In genomic region chr5:8894104-8894425, GRCm38 (mm10) we compare ENCODE assay signal across 7 mouse cellular contexts. TPM values are rescaled to one million over a fixed set of nuclear protein-coding genes. Genes with fewer than 3 reads are reported as not detected.
DNase-seq lines count a peak whose midpoint lies in the region; ATAC-seq lines count a peak whose summit lies in the region.

No protein-coding gene starts in this region.

- peaks cover 5% of the 10 kb centered on the region for H3K4me1 ChIP-seq in lung, embryonic 16.5 days (replicated peaks; ENCODE audit: control insufficient read depth, insufficient read depth, low read length)
- no peaks in the 10 kb centered on the region for H3K4me1 ChIP-seq in embryonic facial prominence, embryonic 15.5 days
- peaks cover 5% of the 10 kb centered on the region; the same call in 1 of the 2 replicates for H3K4me1 ChIP-seq in intestine, embryonic 16.5 days (ENCODE audit: control insufficient read depth, insufficient read depth, low read length)
- H3K4me1 ChIP-seq in neural tube, embryonic 13.5 days (replicated peaks), result peaks cover 19% of the 10 kb centered on the region

- peaks cover 5% of the 10 kb centered on the region for H3K27me3 ChIP-seq in lung, embryonic 16.5 days (ENCODE audit: control insufficient read depth, insufficient read depth, low read depth, low read length)
- H3K27me3 ChIP-seq in embryonic facial prominence, embryonic 15.5 days, result peaks cover 10% of the 10 kb centered on the region; the same call in 1 of the 2 replicates
- peaks cover 9% of the 10 kb centered on the region; the same call in 1 of the 2 replicates for H3K27me3 ChIP-seq in intestine, embryonic 16.5 days (replicated peaks; ENCODE audit: control insufficient read depth, insufficient read depth, low read length)
- H3K27me3 ChIP-seq in neural tube, embryonic 13.5 days, result peaks cover 22% of the 10 kb centered on the region

- ATAC-seq in lung, embryonic 16.5 days (ENCODE audit: low read depth), result no peak
- no peak for ATAC-seq in embryonic facial prominence, embryonic 15.5 days (ENCODE audit: insufficient number of reproducible peaks, low FRiP score, low TSS enrichment, low read depth)
- ATAC-seq in intestine, embryonic 16.5 days, result no peak; the same call in 1 of the 2 replicates
- ATAC-seq in neural tube, embryonic 13.5 days (ENCODE audit: low read depth), result no peak
- ATAC-seq in monocyte, adult 5-6 weeks (replicated peaks; ENCODE audit: insufficient number of reproducible peaks, low FRiP score, low TSS enrichment, poor library complexity, severe bottlenecking), result no peak

- H3K27ac ChIP-seq in lung, embryonic 16.5 days (ENCODE audit: low read length), result no peak overlapping the region
- H3K27ac ChIP-seq in embryonic facial prominence, embryonic 15.5 days (replicated peaks), result no peak overlapping the region
- no peak overlapping the region for H3K27ac ChIP-seq in intestine, embryonic 16.5 days (ENCODE audit: low read length)
- H3K27ac ChIP-seq in neural tube, embryonic 13.5 days (replicated peaks), result no peak overlapping the region

- H3K4me2 ChIP-seq in lung, embryonic 16.5 days (ENCODE audit: low read depth, low read length), result peak overlapping the region; percentile 96
- H3K4me2 ChIP-seq in embryonic facial prominence, embryonic 15.5 days (replicated peaks), result peak overlapping the region; percentile 95
- peak overlapping the region; percentile 98 for H3K4me2 ChIP-seq in intestine, embryonic 16.5 days (ENCODE audit: low read depth, low read length)
- H3K4me2 ChIP-seq in neural tube, embryonic 13.5 days, result peak overlapping the region; percentile 77

- H3K9ac ChIP-seq in lung, embryonic 16.5 days (ENCODE audit: low read length), result no peak overlapping the region
- H3K9ac ChIP-seq in embryonic facial prominence, embryonic 15.5 days, result no peak overlapping the region
- H3K9ac ChIP-seq in intestine, embryonic 16.5 days (ENCODE audit: low read depth, low read length), result peak overlapping the region; percentile 65
- H3K9ac ChIP-seq in neural tube, embryonic 13.5 days, result peak overlapping the region; percentile 68

- DNase-seq in lung, postnatal 14 days, result no peak
- DNase-seq in kidney, postnatal 14 days, result no peak

- peak overlapping the region; percentile 58 for H3K4me3 ChIP-seq in lung, embryonic 16.5 days (ENCODE audit: low read length)
- H3K4me3 ChIP-seq in embryonic facial prominence, embryonic 15.5 days (replicated peaks), result peak overlapping the region; percentile 55
- H3K4me3 ChIP-seq in intestine, embryonic 16.5 days (ENCODE audit: low read length), result peak overlapping the region; percentile 66
- H3K4me3 ChIP-seq in neural tube, embryonic 13.5 days, result peak overlapping the region; percentile 62

- no peaks in the 10 kb centered on the region for H3K36me3 ChIP-seq in lung, embryonic 16.5 days (ENCODE audit: control insufficient read depth, insufficient read depth, low read length)
- H3K36me3 ChIP-seq in embryonic facial prominence, embryonic 15.5 days, result no peaks in the 10 kb centered on the region
- H3K36me3 ChIP-seq in intestine, embryonic 16.5 days (ENCODE audit: control insufficient read depth, insufficient read depth, low read length), result no peaks in the 10 kb centered on the region
- H3K36me3 ChIP-seq in neural tube, embryonic 13.5 days, result no peaks in the 10 kb centered on the region

- H3K9me3 ChIP-seq in lung, embryonic 16.5 days (ENCODE audit: control insufficient read depth, low read length), result no peaks in the 10 kb centered on the region; the same call in 1 of the 2 replicates
- no peaks in the 10 kb centered on the region for H3K9me3 ChIP-seq in embryonic facial prominence, embryonic 15.5 days (replicated peaks)
- H3K9me3 ChIP-seq in intestine, embryonic 16.5 days (ENCODE audit: control insufficient read depth, low read length), result no peaks in the 10 kb centered on the region
- H3K9me3 ChIP-seq in neural tube, embryonic 13.5 days, result no peaks in the 10 kb centered on the region

- WGBS in lung, embryonic 16.5 days, result 3% methylated on average over 15 of the region's 15 CpGs
- WGBS in embryonic facial prominence, embryonic 15.5 days, result 8% methylated on average over 15 of the region's 15 CpGs
- 9% methylated on average over 15 of the region's 15 CpGs for WGBS in intestine, embryonic 16.5 days
- 6% methylated on average over 15 of the region's 15 CpGs for whole genome bisulfite sequencing in neural tube, embryonic 13.5 days

RNA-seq across cellular contexts. Expression of gene Abcb4, which starts 0.5 kb away (rescaled TPM):
- 0.13 and 0.35 TPM in 2 replicates for polyA plus RNA-seq in lung, embryonic 16.5 days (2015; fragmentation: Nextera tagmentation; extraction: Ambion mirVana)
- 0.35 and 0.49 TPM in 2 replicates for polyA plus RNA-seq in embryonic facial prominence, embryonic 15.5 days (2015; fragmentation: Nextera tagmentation; extraction: Ambion mirVana)
- 0.45 and 0.88 TPM in 2 replicates for polyA plus RNA-seq in intestine, embryonic 16.5 days (2015; fragmentation: Nextera tagmentation; extraction: Ambion mirVana)
- polyA plus RNA-seq in neural tube, embryonic 13.5 days (2015; fragmentation: Nextera tagmentation; extraction: Ambion mirVana), result 0.39 and 0.42 TPM in 2 replicates
- total RNA-seq in monocyte, adult 5-6 weeks (2017), result 1.2 to 1.3 TPM (median 1.2 TPM) in 3 replicates

Comparison
In these comparisons a context has a peak if more than half of its experiments do, and no peak if none do; other contexts are left out.
1. H3K9ac ChIP-seq: peak in intestine, embryonic 16.5 days (single experiment) and neural tube, embryonic 13.5 days (single experiment); none in lung, embryonic 16.5 days (single experiment) and embryonic facial prominence, embryonic 15.5 days (single experiment).
2. Peak in every context shown above with its lines, with median percentiles within 50 percentile points of each other: H3K4me2 ChIP-seq and H3K4me3 ChIP-seq.